Mouse (Mus musculus) heart, embryonic 10.5 days (tissue): ENCODE measurements around the gene Donson. TPM values are rescaled to one million over a fixed set of nuclear protein-coding genes. Genes with fewer than 3 reads are reported as not detected.

Source experiments
- DNase-seq: peaks from one replicate; pipeline ENCODE4 v3.0.0-alpha.2; 2017; ENCODE audit warnings: low spot score
- H3K27ac ChIP-seq: fragments of 300-500 bp; sonication (generic); 2 replicates; pipeline ENCODE4 v1.5.1; 2016; ENCODE audit warnings: mild to moderate bottlenecking
- H3K27me3 ChIP-seq: fragments of 300-500 bp; sonication (generic); 2 replicates; pipeline ENCODE4 v1.6.1; 2016; ENCODE audit warnings: mild to moderate bottlenecking; ENCODE audit not compliant: poor library complexity, insufficient read depth, severe bottlenecking
- H3K36me3 ChIP-seq: fragments of 300-500 bp; sonication (generic); 2 replicates; pipeline ENCODE4 v1.6.1; 2016; ENCODE audit warnings: mild to moderate bottlenecking, moderate library complexity
- H3K4me1 ChIP-seq: fragments of 300-500 bp; sonication (generic); 2 replicates; pipeline ENCODE4 v1.6.1; 2016; ENCODE audit warnings: mild to moderate bottlenecking
- H3K4me3 ChIP-seq: fragments of 300-500 bp; sonication (generic); 2 replicates; pipeline ENCODE4 v1.5.1; 2016; ENCODE audit warnings: mild to moderate bottlenecking, moderate library complexity
- H3K9me3 ChIP-seq: fragments of 300-500 bp; sonication (generic); 2 replicates; pipeline ENCODE4 v1.6.1; 2016; ENCODE audit warnings: mild to moderate bottlenecking, moderate library complexity
- WGBS: fragments of 180-500 bp; shearing (Covaris S2); methylation state at CpG from one replicate; pipeline ENCODE4 v1.1.7; 2016; 5-methylcytosine and 5-hydroxymethylcytosine counted together
- polyA plus RNA-seq: library from polyadenylated mRNA; unstranded; fragments of >200 nt; fragmentation: Nextera tagmentation; extraction: Ambion mirVana; gene quantifications from 2 replicates; pipeline ENCODE4 v1.2.1, GENCODE M21; 2016

Donson gene
- polyA plus RNA-seq, 1 experiment from 2014 or later: 30.3 TPM

- Histone ChIP-seq H3K27ac (no peak overlapping the region), H3K4me1 (no peaks in the 10 kb centered on the region), H3K9me3 (no peaks in the 10 kb centered on the region), H3K27me3 (no peaks in the 10 kb centered on the region), H3K4me3 (no peak overlapping the region), H3K36me3 (peaks cover 96% of the 10 kb centered on the region)
- 88% methylated on average over 5 of the region's 5 CpGs for WGBS
- DNase-seq: no peak
Measured at GRCm38 (mm10) chr16:91678147-91678911, 10.2 kb downstream of the Donson start.

- H3K36me3 ChIP-seq: peaks cover 100% of the 10 kb centered on the region
- 89% methylated on average over 4 of the region's 4 CpGs for WGBS
- H3K9me3 ChIP-seq: no peaks in the 10 kb centered on the region
- no peaks in the 10 kb centered on the region for H3K27me3 ChIP-seq
- no peak overlapping the region for H3K4me3 ChIP-seq
- DNase-seq: no peak
- H3K4me1 ChIP-seq: no peaks in the 10 kb centered on the region
- H3K27ac ChIP-seq: no peak overlapping the region
Measured at GRCm38 (mm10) chr16:91674500-91674899, 14.1 kb downstream of the Donson start.

GRCm38 (mm10) chr16:91663795-91664194 is 24.8 kb downstream of the Donson start:
- no peak overlapping the region for H3K27ac ChIP-seq
- H3K9me3 ChIP-seq: no peaks in the 10 kb centered on the region
- H3K4me3 ChIP-seq: no peak overlapping the region
- no peaks in the 10 kb centered on the region for H3K27me3 ChIP-seq
- 96% methylated on average over 3 of the region's 3 CpGs for WGBS
- H3K36me3 ChIP-seq: peaks cover 94% of the 10 kb centered on the region
- no peaks in the 10 kb centered on the region for H3K4me1 ChIP-seq
- no peak for DNase-seq

- H3K4me3 ChIP-seq: no peak overlapping the region
- peaks cover 97% of the 10 kb centered on the region for H3K36me3 ChIP-seq
- H3K27me3 ChIP-seq: no peaks in the 10 kb centered on the region
- no peaks in the 10 kb centered on the region for H3K4me1 ChIP-seq
- H3K9me3 ChIP-seq: no peaks in the 10 kb centered on the region
- H3K27ac ChIP-seq: no peak overlapping the region
- DNase-seq: no peak
- WGBS: 93% methylated on average over 16 of the region's 16 CpGs
Measured at GRCm38 (mm10) chr16:91662336-91662735, 26.2 kb downstream of the Donson start.

- H3K4me1 ChIP-seq: no peaks in the 10 kb centered on the region
- peaks cover 98% of the 10 kb centered on the region for H3K36me3 ChIP-seq
- no peaks in the 10 kb centered on the region for H3K27me3 ChIP-seq
- H3K9me3 ChIP-seq: no peaks in the 10 kb centered on the region
- 86% methylated on average over 1 of the region's 1 CpGs for WGBS
- no peak overlapping the region for H3K27ac ChIP-seq
- DNase-seq: no peak
- H3K4me3 ChIP-seq: no peak overlapping the region
Measured at GRCm38 (mm10) chr16:91661397-91661796, 27.2 kb downstream of the Donson start.

GRCm38 (mm10) chr16:91659798-91660197 is 28.8 kb downstream of the Donson start:
- Histone ChIP-seq H3K27me3 (no peaks in the 10 kb centered on the region), H3K36me3 (peaks cover 98% of the 10 kb centered on the region), H3K4me1 (peaks cover 2% of the 10 kb centered on the region; the same call in 1 of the 2 replicates), H3K4me3 (no peak overlapping the region), H3K27ac (no peak overlapping the region), H3K9me3 (no peaks in the 10 kb centered on the region)
- DNase-seq: no peak
- 96% methylated on average over 20 of the region's 20 CpGs for WGBS

GRCm38 (mm10) chr16:91658471-91658870 is 30.1 kb downstream of the Donson start:
- H3K36me3 ChIP-seq: peaks cover 97% of the 10 kb centered on the region
- no peaks in the 10 kb centered on the region for H3K9me3 ChIP-seq
- H3K27ac ChIP-seq: no peak overlapping the region
- no peaks in the 10 kb centered on the region for H3K27me3 ChIP-seq
- peaks cover 2% of the 10 kb centered on the region; the same call in 1 of the 2 replicates for H3K4me1 ChIP-seq
- WGBS: 84% methylated on average over 5 of the region's 5 CpGs
- H3K4me3 ChIP-seq: no peak overlapping the region
- DNase-seq: no peak

- H3K4me1 ChIP-seq: peaks cover 2% of the 10 kb centered on the region; the same call in 1 of the 2 replicates
- no peak overlapping the region for H3K27ac ChIP-seq
- H3K27me3 ChIP-seq: no peaks in the 10 kb centered on the region
- H3K36me3 ChIP-seq: peaks cover 95% of the 10 kb centered on the region
- 96% methylated on average over 17 of the region's 17 CpGs for WGBS
- no peaks in the 10 kb centered on the region for H3K9me3 ChIP-seq
- no peak for DNase-seq
- H3K4me3 ChIP-seq: no peak overlapping the region
Measured at GRCm38 (mm10) chr16:91657285-91657684, 31.3 kb downstream of the Donson start.

- Histone ChIP-seq H3K27me3 (no peaks in the 10 kb centered on the region), H3K4me3 (no peak overlapping the region), H3K27ac (no peak overlapping the region), H3K9me3 (no peaks in the 10 kb centered on the region), H3K36me3 (peaks cover 91% of the 10 kb centered on the region), H3K4me1 (peaks cover 2% of the 10 kb centered on the region; the same call in 1 of the 2 replicates)
- DNase-seq: no peak
- WGBS: 96% methylated on average over 9 of the region's 9 CpGs
Measured at GRCm38 (mm10) chr16:91655285-91655684, 33.3 kb downstream of the Donson start.

- Histone ChIP-seq H3K27ac (no peak overlapping the region), H3K27me3 (no peaks in the 10 kb centered on the region), H3K36me3 (peaks cover 60% of the 10 kb centered on the region), H3K9me3 (no peaks in the 10 kb centered on the region), H3K4me1 (peaks cover 6% of the 10 kb centered on the region), H3K4me3 (no peak overlapping the region)
- DNase-seq: no peak
- WGBS: 95% methylated on average over 3 of the region's 3 CpGs
Measured at GRCm38 (mm10) chr16:91652191-91652590, 36.4 kb downstream of the Donson start.

- peaks cover 36% of the 10 kb centered on the region for H3K36me3 ChIP-seq
- 0 out of 2 replicates have a peak overlapping the region, but pooled peaks have one; percentile 87 for H3K4me3 ChIP-seq
- H3K27me3 ChIP-seq: no peaks in the 10 kb centered on the region
- H3K4me1 ChIP-seq: peaks cover 10% of the 10 kb centered on the region
- no peak for DNase-seq
- H3K9me3 ChIP-seq: no peaks in the 10 kb centered on the region
- H3K27ac ChIP-seq: no peak overlapping the region
Measured at GRCm38 (mm10) chr16:91649781-91650180, 38.8 kb downstream of the Donson start.

- Histone ChIP-seq H3K27ac (no peak overlapping the region), H3K4me3 (peak overlapping the region; percentile 87), H3K9me3 (no peaks in the 10 kb centered on the region), H3K4me1 (peaks cover 10% of the 10 kb centered on the region), H3K27me3 (no peaks in the 10 kb centered on the region), H3K36me3 (peaks cover 31% of the 10 kb centered on the region)
- WGBS: 62% methylated on average over 3 of the region's 3 CpGs
- DNase-seq: peak; percentile 50
Measured at GRCm38 (mm10) chr16:91649246-91649645, 39.3 kb downstream of the Donson start.

GRCm38 (mm10) chr16:91648220-91648550 is 40.4 kb downstream of the Donson start:
- Histone ChIP-seq H3K36me3 (peaks cover 24% of the 10 kb centered on the region), H3K27me3 (no peaks in the 10 kb centered on the region), H3K4me1 (peaks cover 10% of the 10 kb centered on the region), H3K27ac (peak overlapping the region; percentile 99), H3K4me3 (peak overlapping the region; percentile 87), H3K9me3 (no peaks in the 10 kb centered on the region)
- 0% methylated on average over 25 of the region's 25 CpGs for WGBS
- peak; percentile 89 for DNase-seq
